Mouse (Mus musculus): ENCODE measurements around the gene Slc26a10. TPM values are rescaled to one million over a fixed set of nuclear protein-coding genes. Genes with fewer than 3 reads are reported as not detected.
A peak's percentile ranks its signal among the peaks of the same experiment; 100 is the strongest.
"Not testable (repeated sequence)": the region's sequence is repeated elsewhere in the genome, so short reads cannot be mapped to it uniquely, and the experiment has no call there.

The Slc26a10 gene
- polyA plus RNA-seq, 1 experiment from 2014 or later = 0.51 TPM

DNA sequence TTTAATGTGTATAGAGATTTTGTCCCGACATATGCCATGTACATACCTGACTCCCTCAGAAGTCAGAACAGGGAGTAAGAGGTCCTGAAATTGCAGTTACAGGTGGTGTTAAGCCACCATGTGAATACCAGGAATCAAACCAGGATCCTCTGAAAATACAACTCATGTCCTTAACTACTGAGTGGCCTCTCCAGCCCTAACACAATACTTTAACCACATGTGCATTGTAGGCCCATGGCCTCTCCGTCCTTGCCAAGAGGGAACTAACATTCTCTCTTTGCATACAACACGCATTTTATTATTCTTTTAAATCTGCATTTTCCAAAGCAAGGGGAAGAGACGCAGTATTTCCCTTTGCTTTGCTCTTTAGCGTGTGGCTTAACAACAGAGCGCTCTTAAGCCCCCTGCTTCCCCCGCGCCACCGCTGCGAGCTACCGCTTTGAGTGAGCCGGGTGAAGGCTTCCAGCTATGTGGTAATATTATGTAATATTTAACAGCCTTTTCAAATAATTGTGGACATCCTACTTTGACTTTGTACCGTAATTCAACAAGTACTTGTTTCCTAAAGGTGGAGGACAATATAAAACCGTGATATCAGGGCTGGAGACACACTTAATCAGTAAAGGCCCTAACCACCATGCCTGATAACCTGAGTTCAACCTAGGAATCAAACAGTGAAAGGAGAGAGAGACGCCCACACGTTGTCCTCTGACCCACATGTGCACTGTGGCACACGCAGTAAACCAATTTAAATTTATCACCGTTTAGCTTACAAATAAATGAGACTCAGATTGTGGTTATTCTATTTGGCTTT, 41.9 kb downstream of the Slc26a10 start:
- Histone ChIP-seq H3K4me1 (ENCODE audit: control insufficient read depth, insufficient read depth, low read length) (no peaks in the 10 kb centered on the region), H3K27me3 (ENCODE audit: control insufficient read depth, insufficient read depth, low read length) (no peaks in the 10 kb centered on the region), H3K36me3 (ENCODE audit: control insufficient read depth, insufficient read depth, low read length) (no peaks in the 10 kb centered on the region), H3K9ac (ENCODE audit: low read length) (no peak overlapping the region), H3K9me3 (ENCODE audit: control insufficient read depth, low read length) (no peaks in the 10 kb centered on the region), H3K27ac (ENCODE audit: low read depth, low read length) (no peak overlapping the region), H3K4me3 (ENCODE audit: low read depth, low read length) (no peak overlapping the region), H3K4me2 (no peak overlapping the region)
- DNase-seq (ENCODE audit: low spot score, missing footprints) (no peak), ATAC-seq (ENCODE audit: low FRiP score) (no peak)
- WGBS = 91% methylated on average over 18 of the region's 18 CpGs

DNA sequence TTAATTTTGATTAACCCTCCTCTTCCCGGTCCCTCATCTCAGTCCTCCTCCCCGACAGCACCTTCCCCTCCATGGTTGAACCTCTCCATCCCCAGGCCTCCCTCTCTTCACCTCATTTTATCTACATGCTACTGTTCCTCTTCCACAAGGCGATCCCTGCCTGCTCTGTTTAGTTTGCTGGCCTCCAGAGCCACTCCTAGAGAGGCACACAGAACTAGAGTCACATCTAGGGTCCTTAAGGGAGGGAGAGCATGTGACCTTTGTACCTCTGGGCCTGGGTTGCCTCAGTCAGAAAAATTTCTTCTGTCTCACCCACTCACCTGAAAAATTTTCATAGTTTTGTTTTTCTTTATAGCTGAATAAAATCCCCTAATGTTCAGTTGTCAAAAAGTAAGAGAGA, 42.5 kb downstream of the Slc26a10 start:
- DNase-seq (ENCODE audit: low spot score, missing footprints) (no peak), ATAC-seq (ENCODE audit: low FRiP score) (no peak)
- Histone ChIP-seq H3K4me1 (ENCODE audit: control insufficient read depth, insufficient read depth, low read length) (no peaks in the 10 kb centered on the region), H3K9me3 (ENCODE audit: control insufficient read depth, low read length) (no peaks in the 10 kb centered on the region), H3K4me3 (ENCODE audit: low read depth, low read length) (no peak overlapping the region), H3K27me3 (ENCODE audit: control insufficient read depth, insufficient read depth, low read length) (no peaks in the 10 kb centered on the region), H3K27ac (ENCODE audit: low read depth, low read length) (no peak overlapping the region), H3K9ac (ENCODE audit: low read length) (no peak overlapping the region), H3K4me2 (no peak overlapping the region), H3K36me3 (ENCODE audit: control insufficient read depth, insufficient read depth, low read length) (no peaks in the 10 kb centered on the region)
- 84% methylated on average over 3 of the region's 3 CpGs for WGBS

DNA sequence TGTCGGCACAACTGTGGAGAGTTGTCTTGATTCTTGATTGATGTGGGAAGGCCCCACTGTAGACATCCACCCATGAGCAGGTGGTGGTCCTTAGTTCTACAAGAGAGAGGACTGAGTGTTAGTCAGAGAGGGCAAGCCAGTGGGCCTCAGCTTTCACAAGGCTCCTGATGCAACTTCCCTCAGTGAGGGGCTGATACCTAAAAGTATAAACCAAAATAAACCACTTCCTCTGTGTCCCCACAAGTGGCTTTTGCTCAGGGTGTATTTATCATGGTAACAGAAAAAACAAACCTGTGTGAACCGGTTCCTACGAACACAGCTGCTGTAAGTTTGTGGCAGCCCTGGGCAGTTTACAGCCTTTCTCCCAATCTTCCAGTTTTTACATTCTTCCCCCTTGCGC, 43.9 kb downstream of the Slc26a10 start:
- Histone ChIP-seq H3K4me1 (ENCODE audit: control insufficient read depth, insufficient read depth, low read length) (no peaks in the 10 kb centered on the region), H3K4me2 (no peak overlapping the region), H3K4me3 (ENCODE audit: low read depth, low read length) (no peak overlapping the region), H3K36me3 (ENCODE audit: control insufficient read depth, insufficient read depth, low read length) (no peaks in the 10 kb centered on the region), H3K27me3 (ENCODE audit: control insufficient read depth, insufficient read depth, low read length) (no peaks in the 10 kb centered on the region), H3K9ac (ENCODE audit: low read length) (no peak overlapping the region), H3K27ac (ENCODE audit: low read depth, low read length) (no peak overlapping the region), H3K9me3 (ENCODE audit: control insufficient read depth, low read length) (no peaks in the 10 kb centered on the region)
- DNase-seq (ENCODE audit: low spot score, missing footprints) = no peak
- WGBS = 88% methylated on average over 4 of the region's 4 CpGs
- no peak for ATAC-seq (ENCODE audit: low FRiP score)

DNA sequence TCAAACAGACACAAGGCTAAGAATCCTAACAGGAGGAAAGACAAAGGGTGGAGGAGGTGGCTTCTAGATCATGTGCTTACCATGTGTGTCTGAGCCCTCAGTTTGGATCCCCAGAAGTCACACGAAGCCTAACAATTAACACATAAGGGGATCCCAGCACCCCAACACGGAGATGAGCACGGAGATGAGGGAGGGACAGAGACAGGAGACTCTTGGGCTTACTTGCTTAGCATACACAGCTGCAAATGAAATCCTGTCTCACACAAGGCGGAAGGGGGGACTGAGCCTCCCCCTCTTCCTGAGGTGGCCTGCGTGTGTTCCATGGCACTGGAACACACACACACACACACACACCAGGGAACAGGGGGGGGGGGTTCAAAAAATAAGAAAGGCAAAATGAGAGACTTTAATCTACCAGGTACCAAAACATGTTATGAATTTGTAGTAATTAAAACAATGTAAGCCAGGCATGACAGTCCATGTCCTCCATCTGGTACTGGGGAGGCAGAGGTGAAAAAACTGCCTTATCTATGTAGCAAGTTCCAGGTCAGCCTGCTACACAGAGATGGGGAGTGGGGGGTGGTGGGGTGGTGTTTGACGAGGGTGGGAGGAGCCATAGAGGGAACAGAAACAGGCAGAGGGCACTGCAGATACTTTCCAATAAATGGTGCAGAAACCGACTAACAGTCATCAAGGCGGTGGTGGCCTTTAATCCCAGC, 45.2 kb downstream of the Slc26a10 start:
- WGBS = 59% methylated on average over 8 of the region's 8 CpGs
- no peaks in the 10 kb centered on the region for H3K9me3 ChIP-seq (ENCODE audit: control insufficient read depth, low read length)
- H3K4me1 ChIP-seq (ENCODE audit: control insufficient read depth, insufficient read depth, low read length) = no peaks in the 10 kb centered on the region
- H3K27ac ChIP-seq (ENCODE audit: low read depth, low read length) = no peak overlapping the region
- H3K4me2 ChIP-seq = no peak overlapping the region
- H3K27me3 ChIP-seq (ENCODE audit: control insufficient read depth, insufficient read depth, low read length) = no peaks in the 10 kb centered on the region
- peak; percentile 88 for DNase-seq (ENCODE audit: low spot score, missing footprints)
- no peaks in the 10 kb centered on the region for H3K36me3 ChIP-seq (ENCODE audit: control insufficient read depth, insufficient read depth, low read length)
- no peak overlapping the region for H3K4me3 ChIP-seq (ENCODE audit: low read depth, low read length)
- no peak for ATAC-seq (ENCODE audit: low FRiP score)
- H3K9ac ChIP-seq (ENCODE audit: low read length) = no peak overlapping the region

DNA sequence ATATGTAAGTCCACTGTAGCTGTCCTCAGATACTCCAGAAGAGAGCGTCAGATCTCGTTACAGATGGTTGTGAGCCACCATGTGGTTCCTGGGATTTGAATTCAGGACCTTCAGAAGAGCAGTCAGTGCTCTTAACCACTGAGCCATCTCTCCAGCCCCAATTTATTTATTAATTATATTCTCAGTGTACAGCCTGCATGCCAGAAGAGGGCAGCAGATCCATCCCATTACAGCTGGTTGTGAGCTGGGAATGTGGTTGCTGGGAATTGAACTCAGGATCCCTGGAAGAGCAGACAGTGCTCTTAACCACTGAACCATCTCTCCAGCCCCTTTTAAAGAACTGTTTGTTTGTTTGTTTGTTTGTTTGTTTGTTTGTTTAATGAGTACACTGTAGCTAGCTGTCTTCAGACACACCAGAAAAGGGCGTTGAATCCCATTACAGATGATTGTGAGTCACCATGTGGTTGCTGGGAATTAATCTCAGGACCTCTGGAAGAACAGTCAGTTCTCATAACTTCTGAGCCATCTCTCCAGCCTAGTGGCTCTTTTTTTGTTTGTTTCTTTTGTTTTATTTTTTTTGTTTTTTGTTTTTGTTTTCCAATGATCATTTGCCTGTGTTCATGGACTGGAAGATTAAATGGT, 45.9 kb downstream of the Slc26a10 start:
- H3K27me3 ChIP-seq (ENCODE audit: control insufficient read depth, insufficient read depth, low read length); ATAC-seq (ENCODE audit: low FRiP score); H3K9ac ChIP-seq (ENCODE audit: low read length); H3K4me1 ChIP-seq (ENCODE audit: control insufficient read depth, insufficient read depth, low read length); H3K4me2 ChIP-seq; H3K36me3 ChIP-seq (ENCODE audit: control insufficient read depth, insufficient read depth, low read length); H3K27ac ChIP-seq (ENCODE audit: low read depth, low read length); H3K4me3 ChIP-seq (ENCODE audit: low read depth, low read length); DNase-seq (ENCODE audit: low spot score, missing footprints); H3K9me3 ChIP-seq (ENCODE audit: control insufficient read depth, low read length): not testable (repeated sequence)
- WGBS = 88% methylated on average over 3 of the region's 3 CpGs

DNA sequence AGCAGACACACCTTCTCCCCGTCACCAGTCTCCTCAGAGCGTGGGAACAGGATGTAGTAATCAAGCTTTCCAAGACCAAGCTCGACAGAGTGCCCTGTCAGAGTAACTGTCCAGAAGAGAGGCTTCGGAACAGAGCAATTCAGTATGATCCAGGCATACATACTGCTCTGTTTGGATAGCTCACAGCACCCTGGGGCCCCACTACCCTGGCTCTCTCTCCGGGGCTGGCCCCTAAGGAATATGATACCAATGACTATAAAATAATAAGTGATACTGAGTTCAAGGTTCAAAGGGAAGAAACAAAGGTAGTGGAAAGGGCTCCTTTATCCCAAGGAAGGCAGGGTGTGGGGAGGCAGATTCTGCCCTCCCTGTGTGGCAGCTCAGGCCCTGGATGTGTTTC, 48.0 kb downstream of the Slc26a10 start:
- H3K4me1 ChIP-seq (ENCODE audit: control insufficient read depth, insufficient read depth, low read length) = no peaks in the 10 kb centered on the region
- H3K27ac ChIP-seq (ENCODE audit: low read depth, low read length) = no peak overlapping the region
- H3K9me3 ChIP-seq (ENCODE audit: control insufficient read depth, low read length) = no peaks in the 10 kb centered on the region
- no peak overlapping the region for H3K4me2 ChIP-seq
- no peak for DNase-seq (ENCODE audit: low spot score, missing footprints)
- no peak for ATAC-seq (ENCODE audit: low FRiP score)
- 77% methylated on average over 5 of the region's 5 CpGs for WGBS
- no peaks in the 10 kb centered on the region for H3K36me3 ChIP-seq (ENCODE audit: control insufficient read depth, insufficient read depth, low read length)
- no peak overlapping the region for H3K4me3 ChIP-seq (ENCODE audit: low read depth, low read length)
- H3K27me3 ChIP-seq (ENCODE audit: control insufficient read depth, insufficient read depth, low read length) = no peaks in the 10 kb centered on the region
- H3K9ac ChIP-seq (ENCODE audit: low read length) = no peak overlapping the region

DNA sequence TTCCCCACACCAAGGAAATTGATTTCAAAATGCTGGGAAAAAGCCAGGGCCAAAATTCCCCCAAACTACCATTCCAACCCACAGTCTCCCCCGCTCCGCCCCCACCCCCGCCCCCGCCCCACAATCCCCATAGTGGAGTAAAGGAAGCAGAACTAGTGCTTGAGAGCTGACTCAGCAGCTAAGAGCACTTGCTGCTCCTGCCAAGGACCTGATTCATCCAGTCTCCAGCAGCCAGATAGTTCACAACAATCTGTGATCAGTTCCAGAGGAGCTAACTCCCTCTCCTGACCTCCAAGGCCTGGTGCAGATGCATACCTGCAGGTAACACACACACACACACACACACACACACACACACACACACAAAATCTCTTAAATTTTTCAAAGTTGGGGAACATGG, 51.0 kb downstream of the Slc26a10 start:
- Histone ChIP-seq H3K9ac (ENCODE audit: low read length) (no peak overlapping the region), H3K36me3 (ENCODE audit: control insufficient read depth, insufficient read depth, low read length) (no peaks in the 10 kb centered on the region), H3K27me3 (ENCODE audit: control insufficient read depth, insufficient read depth, low read length) (no peaks in the 10 kb centered on the region), H3K4me3 (ENCODE audit: low read depth, low read length) (no peak overlapping the region), H3K4me2 (no peak overlapping the region), H3K9me3 (ENCODE audit: control insufficient read depth, low read length) (no peaks in the 10 kb centered on the region), H3K4me1 (ENCODE audit: control insufficient read depth, insufficient read depth, low read length) (no peaks in the 10 kb centered on the region), H3K27ac (ENCODE audit: low read depth, low read length) (no peak overlapping the region)
- ATAC-seq (ENCODE audit: low FRiP score) (no peak), DNase-seq (ENCODE audit: low spot score, missing footprints) (no peak)
- 82% methylated on average over 4 of the region's 4 CpGs for WGBS

DNA sequence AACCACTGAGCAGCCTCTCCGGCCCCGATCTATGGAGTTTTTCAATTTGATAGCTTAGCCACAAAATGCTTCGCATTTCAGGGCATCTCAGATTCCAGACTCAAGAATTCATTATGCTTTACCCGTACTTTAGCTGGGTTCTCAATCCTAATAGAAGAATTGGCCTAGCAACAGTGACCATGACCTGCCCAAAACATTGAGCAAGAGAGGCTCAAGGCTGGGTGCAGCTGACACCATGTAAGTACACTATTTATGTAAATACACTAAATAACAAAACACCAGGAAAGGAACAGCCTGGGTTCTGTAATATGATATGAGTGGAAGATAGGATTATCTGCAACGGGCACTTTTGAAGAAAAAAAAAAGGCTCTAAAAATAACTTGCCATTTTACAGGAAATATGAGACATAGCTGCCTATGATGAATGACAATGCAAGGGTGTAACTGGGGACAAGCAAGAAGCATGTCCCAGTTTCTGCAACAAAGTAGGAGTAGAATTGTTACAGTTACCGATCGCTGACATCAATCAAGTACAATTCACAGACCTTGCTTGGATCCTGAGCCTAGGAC, 52.6 kb downstream of the Slc26a10 start:
- H3K4me1 ChIP-seq (ENCODE audit: control insufficient read depth, insufficient read depth, low read length) = 0 out of 2 replicates have a peak, but pooled peaks cover 3% of the 10 kb centered on the region
- ATAC-seq (ENCODE audit: low FRiP score) = no peak
- 90% methylated on average over 7 of the region's 7 CpGs for WGBS

DNA sequence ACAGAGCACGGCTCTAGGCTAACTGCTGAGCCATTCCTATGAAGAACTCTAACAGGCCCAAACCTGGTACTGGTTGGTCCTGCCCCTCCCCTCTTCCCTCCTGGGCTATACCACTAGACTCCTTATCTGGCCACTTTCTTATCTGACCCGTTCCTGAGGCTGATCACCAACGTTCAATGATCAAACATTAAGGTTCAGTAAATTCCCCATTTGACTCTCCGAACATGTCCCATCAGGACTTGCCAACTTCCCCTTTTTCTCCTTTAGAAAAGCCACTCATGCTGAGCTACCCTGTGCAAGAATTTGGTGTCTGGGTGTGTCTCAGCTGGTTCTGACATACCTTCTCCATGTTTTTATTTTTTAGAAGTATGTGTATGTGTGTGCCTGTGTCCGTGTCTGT, 53.9 kb downstream of the Slc26a10 start:
- DNase-seq (ENCODE audit: low spot score, missing footprints) = no peak
- Histone ChIP-seq H3K4me3 (ENCODE audit: low read depth, low read length) (no peak overlapping the region), H3K9ac (ENCODE audit: low read length) (no peak overlapping the region), H3K36me3 (ENCODE audit: control insufficient read depth, insufficient read depth, low read length) (no peaks in the 10 kb centered on the region), H3K27ac (ENCODE audit: low read depth, low read length) (no peak overlapping the region), H3K4me2 (no peak overlapping the region), H3K4me1 (ENCODE audit: control insufficient read depth, insufficient read depth, low read length) (0 out of 2 replicates have a peak, but pooled peaks cover 3% of the 10 kb centered on the region), H3K9me3 (ENCODE audit: control insufficient read depth, low read length) (no peaks in the 10 kb centered on the region), H3K27me3 (ENCODE audit: control insufficient read depth, insufficient read depth, low read length) (no peaks in the 10 kb centered on the region)
- ATAC-seq (ENCODE audit: low FRiP score) = no peak
- 86% methylated on average over 5 of the region's 5 CpGs for WGBS

More for the DNA sequence above, 52.6 kb downstream of the Slc26a10 start:
- Histone ChIP-seq H3K27ac (ENCODE audit: low read depth, low read length) (no peak overlapping the region), H3K4me2 (no peak overlapping the region), H3K9ac (ENCODE audit: low read length) (no peak overlapping the region), H3K4me3 (ENCODE audit: low read depth, low read length) (no peak overlapping the region), H3K36me3 (ENCODE audit: control insufficient read depth, insufficient read depth, low read length) (no peaks in the 10 kb centered on the region), H3K27me3 (ENCODE audit: control insufficient read depth, insufficient read depth, low read length) (no peaks in the 10 kb centered on the region), H3K9me3 (ENCODE audit: control insufficient read depth, low read length) (no peaks in the 10 kb centered on the region)
- DNase-seq (ENCODE audit: low spot score, missing footprints) = no peak

Measured in midbrain, embryonic 11.5 days (tissue).